Mouse (Mus musculus): ENCODE results near the gene Mtnr1b.

DNA sequence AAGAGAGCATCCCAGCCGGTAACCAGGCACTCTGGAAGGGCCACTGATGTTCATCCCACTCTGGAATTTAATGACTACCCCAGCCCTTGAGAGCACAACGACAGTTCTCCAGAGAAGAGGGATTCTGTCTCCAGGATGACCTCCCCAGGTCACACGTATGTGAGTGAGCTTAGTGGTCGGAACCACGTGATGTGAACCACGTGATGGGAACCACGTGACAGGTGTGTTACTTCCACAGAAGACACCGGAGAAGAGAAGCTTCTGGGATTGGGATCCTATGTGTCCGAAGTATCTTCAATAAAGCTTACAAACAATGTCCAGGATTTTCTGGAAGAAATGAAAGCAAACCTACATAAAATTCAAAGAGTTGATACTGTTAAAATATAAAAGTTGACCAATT lies 82.3 kb downstream of the Mtnr1b start:
- TF ChIP-seq CTCF (IDR thresholded peaks at IDR 0.05; ENCODE audit: borderline replicate concordance, insufficient read depth, low read length), result no peak
- no peak for TF ChIP-seq POLR2A (IDR thresholded peaks at IDR 0.05; ENCODE audit: low read depth, low read length)
